Mouse (Mus musculus) c-Kit-negative CD71-positive TER-119-positive erythroid progenitor cells, embryonic 14.5 days (primary cell): Measurements from ENCODE around the gene 1700018F24Rik.
"Not testable (repeated sequence)": the region's sequence is repeated elsewhere in the genome, so short reads cannot be mapped to it uniquely, and the experiment has no call there.

Experiments used
- DNase-seq: peaks from one replicate; pipeline ENCODE4 v3.0.0-alpha.2; 2013; ENCODE audit warnings: low read depth, low spot score

The 1700018F24Rik gene

GRCm38 (mm10) chr5:145042690-145043089, at the start of gene 1700018F24Rik:
Gene 1700018F24Rik (plus strand): TSS chr5:145042990.
- not testable (repeated sequence) for DNase-seq

GRCm38 (mm10) chr5:144998491-144998890, 44.3 kb upstream of the 1700018F24Rik start:
- no peak for DNase-seq

- DNase-seq, result no peak
Observed at GRCm38 (mm10) chr5:145003362-145003761, 39.4 kb upstream of the 1700018F24Rik start.

GRCm38 (mm10) chr5:145004495-145004894, 38.3 kb upstream of the 1700018F24Rik start:
- DNase-seq, result no peak

- DNase-seq, result no peak
Observed at GRCm38 (mm10) chr5:145005596-145005995, 37.2 kb upstream of the 1700018F24Rik start.

- no peak for DNase-seq
Observed at GRCm38 (mm10) chr5:145008878-145009659, 33.7 kb upstream of the 1700018F24Rik start.

- DNase-seq, result no peak
Observed at GRCm38 (mm10) chr5:145014278-145014677, 28.5 kb upstream of the 1700018F24Rik start.

GRCm38 (mm10) chr5:145016761-145017160, 26.0 kb upstream of the 1700018F24Rik start:
- not testable (repeated sequence) for DNase-seq

GRCm38 (mm10) chr5:145020254-145020653, 22.5 kb upstream of the 1700018F24Rik start:
- DNase-seq, result not testable (repeated sequence)

GRCm38 (mm10) chr5:145020712-145021111, 22.1 kb upstream of the 1700018F24Rik start:
- DNase-seq, result not testable (repeated sequence)

- not testable (repeated sequence) for DNase-seq
Observed at GRCm38 (mm10) chr5:145030476-145030875, 12.3 kb upstream of the 1700018F24Rik start.

- not testable (repeated sequence) for DNase-seq
Observed at GRCm38 (mm10) chr5:145032391-145032790, 10.4 kb upstream of the 1700018F24Rik start, which contains the start of gene Gm4871. Gene Gm4871 (minus strand): TSS chr5:145032754.

GRCm38 (mm10) chr5:145041628-145042027, 1.2 kb upstream of the 1700018F24Rik start:
- DNase-seq, result no peak

- not testable (repeated sequence) for DNase-seq
Observed at GRCm38 (mm10) chr5:145054187-145054586, 11.4 kb downstream of the 1700018F24Rik start.

- no peak for DNase-seq
Observed at GRCm38 (mm10) chr5:145057907-145058306, 15.1 kb downstream of the 1700018F24Rik start.

- no peak for DNase-seq
Observed at GRCm38 (mm10) chr5:145058722-145059121, 15.9 kb downstream of the 1700018F24Rik start.

- no peak for DNase-seq
Observed at GRCm38 (mm10) chr5:145059524-145059923, 16.7 kb downstream of the 1700018F24Rik start.

- no peak for DNase-seq
Observed at GRCm38 (mm10) chr5:145064765-145065340, 22.1 kb downstream of the 1700018F24Rik start.

- DNase-seq, result no peak
Observed at GRCm38 (mm10) chr5:145068863-145069262, 26.1 kb downstream of the 1700018F24Rik start.

GRCm38 (mm10) chr5:145069707-145070106, 26.9 kb downstream of the 1700018F24Rik start:
- peak; percentile 45 for DNase-seq

GRCm38 (mm10) chr5:145071342-145071741, 28.6 kb downstream of the 1700018F24Rik start:
- DNase-seq, result no peak

GRCm38 (mm10) chr5:145075081-145075480, 32.3 kb downstream of the 1700018F24Rik start:
- DNase-seq, result no peak
